Comparison of ENCODE assay signal across 10 mouse cellular contexts in genomic region chr11:81974577-81974976, GRCm38 (mm10). TPM values are rescaled to one million over a fixed set of nuclear protein-coding genes. Genes with fewer than 3 reads are reported as not detected.
DNase-seq lines count a peak whose midpoint lies in the region; ATAC-seq and TF ChIP-seq lines count a peak whose summit lies in the region.
"Had no signal": no experiment of that assay in that cellular context is flagged by ENCODE, and none has a peak within 500 bp of the region (broad histone marks: within the 10 kb centered on the region; RNA-seq: fewer than 3 reads in every experiment).

No protein-coding gene starts in this region.

- no peak overlapping the region for H3K9ac ChIP-seq in embryonic facial prominence, embryonic 11.5 days (replicated peaks; ENCODE audit: low read length)
- H3K9ac ChIP-seq in neural tube, embryonic 15.5 days (replicated peaks): no peak overlapping the region

- no peaks in the 10 kb centered on the region for H3K9me3 ChIP-seq in embryonic facial prominence, embryonic 11.5 days (replicated peaks; ENCODE audit: control insufficient read depth, low read length)
- H3K9me3 ChIP-seq in neural tube, embryonic 15.5 days (replicated peaks): no peaks in the 10 kb centered on the region

- 27% methylated on average over 5 of the region's 5 CpGs for WGBS in embryonic facial prominence, embryonic 11.5 days
- WGBS in neural tube, embryonic 15.5 days: 19% methylated on average over 5 of the region's 5 CpGs
- 22% methylated on average over 5 of the region's 5 CpGs for whole genome bisulfite sequencing in lung, adult 2 months

- H3K27ac ChIP-seq in embryonic facial prominence, embryonic 11.5 days (replicated peaks; ENCODE audit: low read depth, low read length): no peak overlapping the region
- no peak overlapping the region for H3K27ac ChIP-seq in neural tube, embryonic 15.5 days (replicated peaks)

- H3K36me3 ChIP-seq in embryonic facial prominence, embryonic 11.5 days (replicated peaks; ENCODE audit: control insufficient read depth, insufficient read depth, low read depth, low read length): no peaks in the 10 kb centered on the region
- H3K36me3 ChIP-seq in neural tube, embryonic 15.5 days: no peaks in the 10 kb centered on the region

- H3K4me2 ChIP-seq in embryonic facial prominence, embryonic 11.5 days (ENCODE audit: low read depth, low read length): no peak overlapping the region
- H3K4me2 ChIP-seq in neural tube, embryonic 15.5 days: peak overlapping the region; percentile 23; the same call in 1 of the 2 replicates

- no peaks in the 10 kb centered on the region for H3K4me1 ChIP-seq in embryonic facial prominence, embryonic 11.5 days (ENCODE audit: control insufficient read depth, insufficient read depth, low read length)
- peaks cover 8% of the 10 kb centered on the region; the same call in 1 of the 2 replicates for H3K4me1 ChIP-seq in neural tube, embryonic 15.5 days
- H3K4me1 ChIP-seq in lung, adult 2 months (ENCODE audit: control insufficient read depth, insufficient read depth, low read length): no peaks in the 10 kb centered on the region

- H3K27me3 ChIP-seq in embryonic facial prominence, embryonic 11.5 days (ENCODE audit: control insufficient read depth, insufficient read depth, low read length): peaks cover 1% of the 10 kb centered on the region
- H3K27me3 ChIP-seq in neural tube, embryonic 15.5 days (replicated peaks): peaks cover 4% of the 10 kb centered on the region

- DNase-seq in layer of hippocampus, adult 9-11 months: peak; percentile 31
- DNase-seq in layer of hippocampus, postnatal 36 days: no peak
- peak; percentile 83 for DNase-seq in brain, adult 2 months (ENCODE audit: low read depth, low spot score)
- DNase-seq in embryonic facial prominence, embryonic 11.5 days (ENCODE audit: low spot score): peak; percentile 38
- DNase-seq in lung, adult 2 months: no peak
- DNase-seq in kidney, postnatal 14 days: no peak
- DNase-seq: adrenal gland, adult 2 months had no signal

- TF ChIP-seq POLR2A in lung, adult 2 months (IDR thresholded peaks at IDR 0.05; ENCODE audit: borderline replicate concordance, extremely low read depth, low read depth, low read length): no peak

- TF ChIP-seq CTCF in lung, adult 2 months (IDR thresholded peaks at IDR 0.05; ENCODE audit: insufficient read depth, low read length): no peak

- H3K4me3 ChIP-seq in embryonic facial prominence, embryonic 11.5 days (ENCODE audit: low read depth, low read length): no peak overlapping the region
- no peak overlapping the region for H3K4me3 ChIP-seq in neural tube, embryonic 15.5 days (replicated peaks)
- no peak overlapping the region for H3K4me3 ChIP-seq in lung, adult 2 months (replicated peaks; ENCODE audit: extremely low read depth, low read depth, low read length)

- ATAC-seq in embryonic facial prominence, embryonic 11.5 days (replicated peaks; ENCODE audit: insufficient number of reproducible peaks, low FRiP score, low TSS enrichment, low read depth): no peak
- peak; percentile 84 for ATAC-seq in neural tube, embryonic 15.5 days (ENCODE audit: low FRiP score)
- no peak for ATAC-seq in monocyte, adult 5-6 weeks (replicated peaks; ENCODE audit: insufficient number of reproducible peaks, low FRiP score, low TSS enrichment, poor library complexity, severe bottlenecking)

RNA-seq across cellular contexts. Expression of gene Asic2, which starts 6.3 kb away (rescaled TPM):
- total RNA-seq in layer of hippocampus, postnatal 36 days (2021): 10 to 100 TPM; 54.3 to 55.8 TPM
- 0.46 and 1.2 TPM in 2 replicates for polyA plus RNA-seq in embryonic facial prominence, embryonic 11.5 days (2014; fragmentation: Nextera tagmentation; extraction: Ambion mirVana)
- polyA plus RNA-seq in neural tube, embryonic 15.5 days (2015; fragmentation: Nextera tagmentation; extraction: Ambion mirVana): 19.2 and 21.3 TPM in 2 replicates
- 0.04 and 0.05 TPM in 2 replicates for polyA plus RNA-seq in lung, adult 2 months (2012; rRNA removed)
- not detected in 3 replicates for total RNA-seq in monocyte, adult 5-6 weeks (2017)
- polyA plus RNA-seq: liver, adult 2 months had no signal

Comparison
In these comparisons a context has a peak if more than half of its experiments do, and no peak if none do; other contexts are left out.
1. DNase-seq: peak in layer of hippocampus, adult 9-11 months (single experiment), brain, adult 2 months (single experiment) and embryonic facial prominence, embryonic 11.5 days (single experiment); none in layer of hippocampus, postnatal 36 days (0 of 2), lung, adult 2 months (single experiment) and kidney, postnatal 14 days (single experiment).